Mouse (Mus musculus): ENCODE measurements at regions not wholly inside any gene's neighbourhood (a gene's known extent, or its start where the extent isn't known, plus 50 kb on each side); places are given as distances from the start of the nearest gene placed in this dataset.
A peak's percentile ranks its signal among the peaks of the same experiment; 100 is the strongest.

GRCm38 (mm10) chr1:28677700-28678099 lies 102.4 kb downstream of the Gm597 start:
- DNase-seq (ENCODE audit: low read depth, low spot score): peak; percentile 5

- DNase-seq (ENCODE audit: low read depth, low spot score): no peak
Observed at GRCm38 (mm10) chr1:28675336-28675735, 104.7 kb downstream of the Gm597 start.

- DNase-seq (ENCODE audit: low read depth, low spot score): no peak
Observed at GRCm38 (mm10) chr1:28640818-28641217, 139.2 kb downstream of the Gm597 start.

- no peak for DNase-seq (ENCODE audit: low read depth, low spot score)
Observed at GRCm38 (mm10) chr1:28622745-28623144, 157.3 kb downstream of the Gm597 start.

GRCm38 (mm10) chr1:28602383-28602782 lies 177.7 kb downstream of the Gm597 start:
- DNase-seq (ENCODE audit: low read depth, low spot score): peak; percentile 42

- DNase-seq (ENCODE audit: low read depth, low spot score): no peak
Observed at GRCm38 (mm10) chr1:28565383-28566154, 214.5 kb downstream of the Gm597 start.

GRCm38 (mm10) chr1:28563894-28564293 lies 216.2 kb downstream of the Gm597 start:
- no peak for DNase-seq (ENCODE audit: low read depth, low spot score)
